Mouse (Mus musculus): ENCODE results near the gene Hcn1.

DNA sequence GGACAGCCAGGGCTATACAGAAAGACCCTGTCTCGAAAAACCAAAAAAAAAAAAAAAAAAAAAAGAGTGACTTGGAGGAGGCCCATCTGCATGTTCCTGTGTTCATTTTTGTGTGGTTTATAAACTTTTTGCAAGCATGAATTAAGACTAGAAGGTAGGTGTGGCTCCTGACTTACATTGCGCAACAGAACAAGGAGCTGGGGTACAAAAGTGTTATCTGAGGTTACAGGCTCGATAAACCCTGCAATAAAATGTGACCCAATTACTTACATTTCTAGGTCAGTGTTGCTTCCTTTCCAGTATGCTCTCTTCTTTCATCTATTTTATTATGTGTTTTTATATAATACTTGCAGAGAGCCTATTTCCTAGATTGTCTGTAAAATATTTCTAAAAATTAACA, 143.1 kb downstream of the Hcn1 start:
- TF ChIP-seq EP300 (IDR thresholded peaks at IDR 0.05; ENCODE audit: insufficient read depth, low read depth, low read length) (no peak), CTCF (IDR thresholded peaks at IDR 0.05) (no peak), POLR2A (IDR thresholded peaks at IDR 0.05; ENCODE audit: insufficient read depth, low read depth, low read length) (no peak)
